Mouse (Mus musculus) ES-Bruce4 (cell line): ENCODE results near the gene Vmn1r213. TPM values are rescaled to one million over a fixed set of nuclear protein-coding genes. Genes with fewer than 3 reads are reported as not detected.

Source experiments
- H3K27ac ChIP-seq: 2 replicates; pipeline ENCODE4 v1.5.1; 2012; ENCODE audit warnings: low read length, inconsistent platforms; ENCODE audit not compliant: insufficient read depth
- H3K27me3 ChIP-seq: 2 replicates; pipeline ENCODE4 v1.6.1; 2012; ENCODE audit warnings: mild to moderate bottlenecking, low read length, inconsistent platforms; ENCODE audit not compliant: control insufficient read depth, poor library complexity, insufficient read depth, severe bottlenecking
- H3K36me3 ChIP-seq: 2 replicates; pipeline ENCODE4 v1.6.1; 2012; ENCODE audit warnings: inconsistent platforms, mild to moderate bottlenecking, low read length, moderate library complexity; ENCODE audit not compliant: control insufficient read depth, poor library complexity, insufficient read depth, severe bottlenecking
- H3K4me1 ChIP-seq: one replicate; pipeline ENCODE4 v1.8.1; 2011; ENCODE audit warnings: low read length; ENCODE audit not compliant: control insufficient read depth, insufficient read depth
- H3K4me3 ChIP-seq: 2 replicates; pipeline ENCODE4 v1.5.1; 2011; ENCODE audit warnings: low read depth, mild to moderate bottlenecking, low read length
- H3K9ac ChIP-seq: 2 replicates; pipeline ENCODE4 v1.6.1; 2012; ENCODE audit warnings: low read depth, mild to moderate bottlenecking, inconsistent platforms; ENCODE audit not compliant: poor library complexity, severe bottlenecking
- H3K9me3 ChIP-seq: replicated peaks from 2 replicates; pipeline ENCODE4 v1.6.1; 2012; ENCODE audit warnings: mild to moderate bottlenecking, low read length, inconsistent platforms; ENCODE audit not compliant: control insufficient read depth, poor library complexity, insufficient read depth, severe bottlenecking
- CTCF ChIP-seq: IDR thresholded peaks from one replicate; pipeline ENCODE4 v1.8.1; 2011; ENCODE audit warnings: low read depth, low read length
- EP300 ChIP-seq: IDR thresholded peaks from 2 replicates; pipeline ENCODE4 v1.6.1; 2011; ENCODE audit warnings: low read depth, low read length; ENCODE audit not compliant: insufficient read depth
- POLR2A ChIP-seq: IDR thresholded peaks from one replicate; pipeline ENCODE4 v1.8.1; 2011; ENCODE audit warnings: low read length; ENCODE audit not compliant: insufficient read depth
- polyA plus RNA-seq: library from polyadenylated mRNA; stranded (reverse); fragments of >200 nt; gene quantifications from 2 replicates; pipeline ENCODE4 v1.2.4, GENCODE M21; 2011; ENCODE audit warnings: low read depth; ENCODE audit not compliant: missing spikeins, insufficient read depth, insufficient read length

The Vmn1r213 gene
- polyA plus RNA-seq, 1 experiment = not detected

DNA sequence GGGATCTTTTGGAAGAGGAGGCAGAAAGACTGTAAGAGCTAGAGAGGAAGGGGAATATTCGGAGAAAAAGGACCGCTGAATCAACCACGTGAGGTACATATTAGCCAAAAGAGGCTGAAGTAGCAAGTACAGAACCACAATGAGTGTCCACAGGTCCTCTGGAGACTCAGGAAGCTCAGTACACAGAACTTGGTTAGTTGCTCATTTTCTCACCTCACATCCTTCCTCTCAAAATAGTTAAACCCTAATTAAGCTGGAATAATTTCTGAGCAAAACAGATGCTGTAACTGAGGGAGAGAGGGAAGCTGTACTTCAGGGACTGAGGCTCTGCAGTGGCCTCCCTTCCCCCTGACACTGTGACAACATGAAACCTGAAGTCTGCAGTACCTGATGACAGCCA, 22.7 kb downstream of the Vmn1r213 start, which contains the start of gene Vmn1r214:
Gene Vmn1r214, plus strand, starts transcription at position 301 of the 400 bp plus-strand sequence.
- H3K4me1 ChIP-seq = no peaks in the 10 kb centered on the region
- H3K36me3 ChIP-seq = no peaks in the 10 kb centered on the region
- no peak for TF ChIP-seq POLR2A
- TF ChIP-seq CTCF = no peak
- peaks cover 16% of the 10 kb centered on the region for H3K9me3 ChIP-seq
- H3K27ac ChIP-seq = no peak within 1 kb of the TSS
- no peak within 1 kb of the TSS for H3K4me3 ChIP-seq
- H3K27me3 ChIP-seq = no peaks in the 10 kb centered on the region
- H3K9ac ChIP-seq = no peak within 1 kb of the TSS

DNA sequence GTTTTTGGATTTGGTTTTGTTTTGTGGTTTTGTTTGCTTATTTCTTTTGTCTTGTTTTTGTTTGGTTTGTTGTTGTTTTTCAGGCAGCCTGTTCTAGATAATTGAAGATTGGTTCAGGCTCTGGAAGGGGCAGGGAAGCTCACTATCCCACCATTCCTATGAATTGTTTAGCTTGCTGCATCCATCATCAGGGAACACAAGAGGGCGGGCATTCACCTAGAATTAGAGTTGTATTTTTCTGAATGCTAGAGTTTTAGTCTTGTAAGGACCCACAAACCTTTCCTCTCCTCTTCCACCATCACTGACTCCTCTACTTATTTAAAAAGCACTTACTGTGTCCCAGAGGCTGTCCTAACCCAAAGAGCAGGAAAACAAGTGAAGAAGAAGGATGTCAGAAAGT, 50.3 kb downstream of the Vmn1r213 start:
- no peaks in the 10 kb centered on the region for H3K27me3 ChIP-seq
- H3K4me1 ChIP-seq = no peaks in the 10 kb centered on the region
- H3K4me3 ChIP-seq = no peak overlapping the region
- H3K36me3 ChIP-seq = no peaks in the 10 kb centered on the region
- no peak overlapping the region for H3K27ac ChIP-seq
- H3K9me3 ChIP-seq = no peaks in the 10 kb centered on the region
- TF ChIP-seq EP300 = no peak
- TF ChIP-seq CTCF = no peak
- TF ChIP-seq POLR2A = no peak
- no peak overlapping the region for H3K9ac ChIP-seq

Other genes with a start within 250 kb of the Vmn1r213 start
- gene Vmn1r208, start 230.3 kb upstream of the Vmn1r213 start, polyA plus RNA-seq = 0.31 TPM in 1 of 2 replicates, not detected in the other
- not detected in 2 replicates for gene Vmn1r209, start 198.0 kb upstream of the Vmn1r213 start, polyA plus RNA-seq
- gene Vmn1r210, start 176.3 kb upstream of the Vmn1r213 start, polyA plus RNA-seq = not detected in 2 replicates
- not detected in 2 replicates for gene Vmn1r211, start 150.1 kb upstream of the Vmn1r213 start, polyA plus RNA-seq
- gene Vmn1r212, start 123.5 kb upstream of the Vmn1r213 start, polyA plus RNA-seq = not detected in 2 replicates
- gene Vmn1r214, start 22.8 kb downstream of the Vmn1r213 start, polyA plus RNA-seq = not detected in 2 replicates
- not detected in 2 replicates for gene Vmn1r215, start 60.4 kb downstream of the Vmn1r213 start, polyA plus RNA-seq
- not detected in 2 replicates for gene Vmn1r217, start 110.6 kb downstream of the Vmn1r213 start, polyA plus RNA-seq
- gene Vmn1r218, start 125.5 kb downstream of the Vmn1r213 start, polyA plus RNA-seq = 0.11 and 0.12 TPM in 2 replicates
- not detected in 2 replicates for gene Vmn1r219, start 151.7 kb downstream of the Vmn1r213 start, polyA plus RNA-seq
- gene Vmn1r220, start 180.3 kb downstream of the Vmn1r213 start, polyA plus RNA-seq = not detected in 2 replicates
- not detected in 2 replicates for gene Vmn1r221, start 206.5 kb downstream of the Vmn1r213 start, polyA plus RNA-seq
- not detected in 2 replicates for gene Vmn1r222, start 228.3 kb downstream of the Vmn1r213 start, polyA plus RNA-seq
- not detected in 2 replicates for gene Vmn1r223, start 239.5 kb downstream of the Vmn1r213 start, polyA plus RNA-seq